Mouse (Mus musculus) liver (tissue): Measurements from ENCODE around the gene Scgb3a1.

Source experiments
- DNase-seq: peaks from one replicate; pipeline ENCODE4 v3.0.0-alpha.2; 2020; ENCODE audit warnings: mixed read lengths

Scgb3a1 gene

DNA sequence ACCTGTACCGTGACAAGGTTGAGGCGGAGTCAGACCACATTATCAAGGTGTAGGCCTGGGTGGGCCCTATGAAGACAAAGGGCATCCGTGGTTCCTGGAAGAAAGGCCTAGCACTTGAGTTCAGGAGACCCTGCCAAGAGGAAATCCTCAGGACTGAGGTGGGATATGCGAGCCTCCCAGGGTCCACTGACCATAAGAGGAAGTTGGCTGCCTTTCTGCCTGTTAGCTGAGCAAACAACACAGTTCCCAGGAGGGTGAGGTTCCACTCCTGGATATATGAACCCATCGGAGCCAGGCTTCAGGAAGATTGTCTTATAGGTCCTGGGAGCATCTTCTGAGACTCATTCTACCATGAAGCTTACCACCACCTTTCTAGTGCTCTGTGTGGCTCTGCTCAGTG, at the start of gene Scgb3a1:
Gene Scgb3a1, plus strand, starts transcription at position 301 of the 400 bp plus-strand sequence.
- DNase-seq = no peak

GRCm38 (mm10) chr11:49615856-49616725, 47.3 kb upstream of the Scgb3a1 start:
- DNase-seq = no peak

GRCm38 (mm10) chr11:49618476-49618875, 44.9 kb upstream of the Scgb3a1 start:
- DNase-seq = no peak

DNA sequence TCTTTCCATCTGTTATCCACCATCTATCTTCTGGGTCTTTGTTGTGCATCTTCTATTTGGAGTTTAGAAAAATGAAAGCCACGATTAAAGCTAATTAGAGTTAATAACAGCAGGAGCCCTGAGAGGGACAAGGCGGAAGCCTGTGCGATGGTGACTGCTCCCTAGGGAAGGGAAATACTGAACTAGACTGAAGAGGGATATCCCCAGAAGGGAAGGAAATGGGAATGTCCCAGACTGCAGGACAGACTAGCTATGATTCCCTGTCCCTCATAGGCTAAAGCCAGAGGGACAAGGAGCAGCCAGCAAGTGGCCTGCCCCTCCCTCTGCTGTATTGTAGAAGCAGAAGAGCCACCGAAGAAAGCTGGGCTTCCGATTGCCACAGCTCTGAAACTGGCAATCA, 41.5 kb upstream of the Scgb3a1 start:
- no peak for DNase-seq

GRCm38 (mm10) chr11:49624156-49624555, 39.3 kb upstream of the Scgb3a1 start:
- DNase-seq = no peak

DNA sequence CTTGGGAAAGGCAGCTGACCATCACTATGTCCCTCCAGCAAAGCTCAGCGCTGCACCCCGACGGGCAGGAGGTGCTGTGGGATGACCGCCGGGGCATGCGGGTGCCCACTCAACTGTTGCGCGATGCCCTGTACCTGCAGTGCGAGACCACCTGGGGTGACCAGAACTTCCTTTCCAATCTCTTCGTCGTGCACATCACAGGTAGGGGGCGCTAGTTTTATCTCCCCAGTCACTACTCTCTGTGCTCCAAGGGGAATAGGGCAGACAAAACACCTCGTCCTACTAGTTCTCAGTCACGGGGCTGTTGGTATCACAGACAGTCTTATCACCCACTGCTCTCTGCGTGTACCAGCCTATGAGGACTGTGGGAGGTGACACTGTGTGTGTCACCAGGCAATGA, 37.5 kb upstream of the Scgb3a1 start:
- no peak for DNase-seq

DNA sequence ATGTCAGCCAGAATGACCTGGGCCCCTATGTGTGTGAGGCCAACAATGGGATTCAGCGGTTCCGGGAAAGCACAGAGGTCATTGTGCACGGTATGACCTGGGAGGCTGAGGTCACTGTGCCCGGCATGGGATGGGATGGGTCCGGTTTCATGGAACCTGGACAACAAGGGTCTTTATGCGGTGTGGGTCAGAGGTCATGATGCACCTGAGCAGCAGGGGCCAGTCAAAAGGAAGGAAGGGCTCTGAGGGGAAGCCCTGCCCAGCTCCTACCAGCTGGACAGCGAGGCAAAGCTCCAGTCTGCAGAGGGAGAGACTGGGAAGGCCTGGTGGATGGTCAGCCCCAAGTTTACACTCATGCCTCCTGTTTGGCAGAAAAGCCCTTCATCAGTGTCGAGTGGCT, 36.7 kb upstream of the Scgb3a1 start:
- no peak for DNase-seq

DNA sequence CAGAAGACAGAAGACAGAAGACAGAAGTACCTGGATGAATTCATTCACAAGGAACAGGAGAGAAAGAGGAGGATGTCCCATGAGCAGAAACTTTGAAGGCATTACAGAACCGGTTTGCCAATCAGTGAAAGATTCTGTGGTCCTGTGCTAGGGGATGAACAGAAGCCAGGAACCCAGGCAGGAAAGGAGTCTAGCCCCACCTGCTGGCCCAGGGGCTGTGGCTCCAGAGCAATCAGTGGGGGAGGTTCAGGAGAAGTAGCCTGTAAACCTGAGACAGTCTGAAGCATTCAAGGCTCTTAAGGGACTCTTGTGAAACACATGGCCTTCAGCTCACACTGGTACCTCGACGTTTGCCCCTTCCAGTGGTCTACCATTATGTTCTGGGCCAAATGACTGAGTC, 32.3 kb upstream of the Scgb3a1 start:
- DNase-seq = no peak

- no peak for DNase-seq
Observed at GRCm38 (mm10) chr11:49632256-49632655, 31.2 kb upstream of the Scgb3a1 start.

- DNase-seq = no peak
Observed at GRCm38 (mm10) chr11:49634101-49634500, 29.3 kb upstream of the Scgb3a1 start.

- no peak for DNase-seq
Observed at GRCm38 (mm10) chr11:49635671-49636070, 27.7 kb upstream of the Scgb3a1 start.

DNA sequence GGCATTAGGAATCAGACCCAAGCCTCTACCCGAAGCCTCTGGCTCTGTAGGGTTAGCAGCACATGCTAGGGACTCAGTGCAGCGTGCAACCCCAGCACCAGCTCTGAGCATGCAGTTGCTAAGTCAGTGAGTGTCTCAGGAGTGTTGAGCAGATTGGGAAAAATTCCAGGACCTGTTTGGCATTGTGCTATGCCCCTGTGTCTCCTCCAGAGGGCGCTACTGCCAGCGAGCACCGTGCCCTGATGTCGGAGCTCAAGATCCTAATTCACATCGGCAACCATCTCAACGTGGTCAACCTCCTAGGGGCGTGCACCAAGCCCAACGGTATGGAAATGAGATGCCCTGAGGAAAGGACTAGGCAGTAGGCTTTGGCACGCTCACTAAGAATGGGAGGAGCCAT, 27.0 kb upstream of the Scgb3a1 start:
- DNase-seq = no peak

- DNase-seq = no peak
Observed at GRCm38 (mm10) chr11:49645677-49646076, 17.7 kb upstream of the Scgb3a1 start.

- DNase-seq = peak; percentile 66
Observed at GRCm38 (mm10) chr11:49650113-49650993, 13.1 kb upstream of the Scgb3a1 start.

GRCm38 (mm10) chr11:49650994-49651761, 12.2 kb upstream of the Scgb3a1 start:
- DNase-seq = peak; percentile 63

GRCm38 (mm10) chr11:49651762-49652322, 11.6 kb upstream of the Scgb3a1 start:
- peak; percentile 57 for DNase-seq

- DNase-seq = peak; percentile 90
Observed at GRCm38 (mm10) chr11:49652401-49653078, 10.9 kb upstream of the Scgb3a1 start.

DNA sequence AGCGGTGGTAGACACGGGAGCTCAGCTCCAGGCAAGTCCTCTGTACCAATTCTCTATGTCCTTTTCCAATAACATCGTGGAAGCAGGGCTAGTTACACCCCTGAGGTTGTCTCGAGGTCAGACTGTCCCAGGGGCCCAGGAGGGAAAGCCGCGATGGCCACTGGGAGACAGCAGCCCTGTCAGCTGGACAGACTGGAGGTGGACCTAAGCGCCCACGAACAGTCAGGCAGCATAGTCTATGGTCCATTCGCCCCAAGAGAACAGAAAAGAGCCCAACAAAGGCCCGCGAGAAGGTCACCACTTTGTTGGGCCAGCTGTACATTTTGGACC, 10.4 kb upstream of the Scgb3a1 start:
- DNase-seq = no peak

- DNase-seq = no peak
Observed at GRCm38 (mm10) chr11:49654651-49655050, 8.8 kb upstream of the Scgb3a1 start.

GRCm38 (mm10) chr11:49655501-49655900, 7.9 kb upstream of the Scgb3a1 start:
- no peak for DNase-seq

GRCm38 (mm10) chr11:49658065-49658464, 5.3 kb upstream of the Scgb3a1 start:
- no peak for DNase-seq

- DNase-seq = no peak
Observed at GRCm38 (mm10) chr11:49658791-49659469, 4.5 kb upstream of the Scgb3a1 start.
